Mouse (Mus musculus) embryonic stem cell, embryonic (primary cell): Measurements from ENCODE around the gene Slitrk3.
"Not testable (repeated sequence)": the region's sequence is repeated elsewhere in the genome, so short reads cannot be mapped to it uniquely, and the experiment has no call there.

ENCODE experiments used
- CTCF ChIA-PET, 4 experiments: fragments of 300-600 bp in 2 of 4; fragments of 350-600 bp in 2 of 4; sonication (Branson Sonifier 250); formaldehyde crosslinking; loops; one replicate each; lab custom pipeline; 2022; ENCODE audit warnings: inconsistent platforms in 2 of 4; lab: Charles Lee
- POLR2A ChIA-PET, 4 experiments: fragments of 300-600 bp in 2 of 4; fragments of 350-600 bp in 2 of 4; sonication (Branson Sonifier 250); formaldehyde crosslinking; loops; one replicate each; lab custom pipeline; 2022; ENCODE audit warnings: antibody characterized with exemption in 4 of 4, inconsistent platforms in 1 of 4; lab: Charles Lee

The Slitrk3 gene

DNA sequence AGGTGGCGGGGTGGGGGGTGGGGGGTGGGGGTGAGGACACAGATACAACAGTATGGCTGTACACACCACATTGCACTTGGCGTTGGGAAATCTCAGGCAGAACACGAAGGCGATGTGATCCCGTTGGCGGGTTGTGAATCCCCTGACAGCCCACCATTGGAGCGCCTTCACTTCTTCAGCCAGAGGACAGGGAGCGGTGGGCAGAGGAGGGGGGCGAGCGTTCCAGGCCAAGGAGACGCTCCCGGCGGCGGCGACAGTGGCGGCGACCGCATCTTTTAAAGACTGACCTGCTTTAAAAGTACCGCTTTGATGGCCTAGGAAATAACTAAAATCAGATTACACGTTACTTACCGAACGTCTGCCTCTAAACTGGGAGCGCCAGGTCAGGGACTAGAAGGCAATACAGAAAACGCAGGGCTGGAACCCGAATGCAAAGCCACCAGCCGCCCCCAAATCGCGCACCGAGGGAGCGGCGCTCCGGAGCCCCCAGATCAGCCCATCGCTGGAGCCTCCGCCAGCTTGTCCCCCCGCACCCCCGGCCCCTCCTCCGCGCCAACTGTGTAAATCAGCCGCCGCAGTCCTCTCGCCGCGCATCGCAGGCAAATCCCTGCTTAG, at the start of gene Slitrk3:
Gene Slitrk3 (minus strand): TSS at position 607 of the 615 bp plus-strand sequence.
- ChIA-PET POLR2A (no interaction called here), CTCF (interaction anchor here in 2 of 4 experiments (0.6 to 1.9 kb wide), 3 partner anchors 9 to 11 kb away, joined by 4 to 8 read pairs (median 7); no protein-coding TSS in a partner anchor)

DNA sequence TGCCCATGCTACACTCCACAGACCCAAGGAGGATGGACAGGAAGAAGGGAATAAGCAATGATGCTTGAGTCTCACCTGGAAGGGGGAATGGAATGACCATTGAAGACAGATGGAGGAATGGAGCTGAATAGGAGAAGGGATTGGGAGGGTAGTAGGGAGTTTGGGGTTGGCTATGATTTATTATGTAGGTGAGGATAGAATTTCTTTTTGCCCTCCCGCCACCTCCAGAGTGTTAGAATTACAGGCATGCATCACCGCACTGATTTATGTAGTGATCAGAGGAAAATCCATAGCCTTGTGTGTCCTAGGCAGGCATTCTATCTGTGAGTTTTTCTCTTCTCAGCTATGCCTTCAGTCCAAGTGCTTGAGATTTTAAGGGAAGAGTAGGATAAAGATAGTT, 36.8 kb upstream of the Slitrk3 start:
- POLR2A ChIA-PET, CTCF ChIA-PET: not testable (repeated sequence)

DNA sequence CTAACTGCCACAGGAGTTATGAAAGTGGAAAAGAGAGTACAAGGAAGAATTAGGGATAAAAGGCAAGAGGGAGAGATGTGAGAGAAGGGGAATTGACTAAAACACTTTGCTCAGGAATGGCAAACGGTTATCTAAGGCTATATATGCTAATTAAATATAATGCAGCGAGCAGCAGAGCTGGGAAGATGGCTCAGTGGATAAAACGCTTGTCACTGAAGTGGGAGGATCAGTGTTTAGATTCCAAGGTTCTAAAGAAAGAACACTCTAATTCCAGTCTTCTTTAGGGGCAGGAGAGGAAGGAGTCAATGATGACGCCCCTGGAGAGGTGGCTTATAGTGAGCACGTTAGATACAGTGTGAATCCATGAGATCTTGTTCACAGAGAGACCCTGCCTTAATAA, 27.0 kb upstream of the Slitrk3 start:
- ChIA-PET POLR2A (no interaction called here), CTCF (no interaction called here)

DNA sequence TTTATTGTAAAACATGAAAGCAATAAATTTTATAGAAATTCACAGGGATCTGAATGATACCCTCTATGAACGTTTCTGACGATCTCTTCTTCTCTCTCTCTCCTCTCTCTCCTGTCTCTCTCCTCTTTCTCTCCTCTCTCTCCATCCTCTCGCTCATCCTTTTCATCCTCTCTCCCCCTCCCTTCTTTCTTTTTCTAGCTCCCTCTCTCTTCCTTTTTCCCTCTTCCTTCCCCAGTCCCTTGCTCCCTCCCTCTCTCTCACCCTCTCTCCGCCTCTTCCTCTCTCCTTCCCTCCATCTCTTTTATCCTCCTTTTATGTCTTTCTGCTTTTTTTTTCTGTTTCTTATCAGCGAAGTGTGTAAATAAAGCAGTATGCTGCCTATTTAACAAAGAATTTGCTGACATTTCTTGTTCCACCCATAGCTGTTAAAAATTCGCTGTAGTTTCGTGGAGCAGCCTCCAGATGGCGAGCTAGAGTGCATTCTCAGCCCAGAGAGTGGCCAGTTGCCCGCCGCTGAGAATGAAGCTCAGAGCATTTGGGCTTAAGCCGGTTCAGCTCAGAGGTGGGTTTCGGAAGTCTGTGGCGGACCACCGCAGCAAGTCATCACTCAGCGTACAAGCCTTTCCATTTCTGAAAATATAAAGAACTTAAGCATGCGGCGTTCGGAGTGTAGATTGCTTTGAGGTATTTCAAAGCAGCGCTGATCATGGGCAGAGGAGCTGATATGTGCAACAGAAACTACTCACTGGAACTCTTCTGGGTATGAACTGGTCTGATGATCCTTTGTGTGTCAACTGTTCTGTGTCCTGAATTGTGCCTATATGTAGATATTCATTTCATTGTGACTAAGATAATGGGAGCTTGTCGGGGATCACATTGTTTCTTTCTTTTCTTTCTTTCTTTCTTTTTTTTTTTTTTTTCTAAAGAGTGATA, 8.5 kb upstream of the Slitrk3 start:
- CTCF ChIA-PET = interaction anchor here (0.6 to 1.3 kb wide), 15 partner anchors 9 to 1935 kb away, joined by 3 to 16 read pairs (median 4); partner anchors contain the start of gene Slitrk3 (in 1 of the 4)
- POLR2A ChIA-PET = interaction anchor here in 1 of 4 experiments (0.7 kb wide), 2 partner anchors 361 to 1132 kb away, joined by 5 to 8 read pairs; no protein-coding TSS in a partner anchor

GRCm38 (mm10) chr3:73058190-73058589, 587 bp upstream of the Slitrk3 start:
- CTCF ChIA-PET = interaction anchor here in 1 of 4 experiments (1.6 kb wide), 1 partner anchor 8 kb away, joined by 7 read pairs; no protein-coding TSS in a partner anchor

DNA sequence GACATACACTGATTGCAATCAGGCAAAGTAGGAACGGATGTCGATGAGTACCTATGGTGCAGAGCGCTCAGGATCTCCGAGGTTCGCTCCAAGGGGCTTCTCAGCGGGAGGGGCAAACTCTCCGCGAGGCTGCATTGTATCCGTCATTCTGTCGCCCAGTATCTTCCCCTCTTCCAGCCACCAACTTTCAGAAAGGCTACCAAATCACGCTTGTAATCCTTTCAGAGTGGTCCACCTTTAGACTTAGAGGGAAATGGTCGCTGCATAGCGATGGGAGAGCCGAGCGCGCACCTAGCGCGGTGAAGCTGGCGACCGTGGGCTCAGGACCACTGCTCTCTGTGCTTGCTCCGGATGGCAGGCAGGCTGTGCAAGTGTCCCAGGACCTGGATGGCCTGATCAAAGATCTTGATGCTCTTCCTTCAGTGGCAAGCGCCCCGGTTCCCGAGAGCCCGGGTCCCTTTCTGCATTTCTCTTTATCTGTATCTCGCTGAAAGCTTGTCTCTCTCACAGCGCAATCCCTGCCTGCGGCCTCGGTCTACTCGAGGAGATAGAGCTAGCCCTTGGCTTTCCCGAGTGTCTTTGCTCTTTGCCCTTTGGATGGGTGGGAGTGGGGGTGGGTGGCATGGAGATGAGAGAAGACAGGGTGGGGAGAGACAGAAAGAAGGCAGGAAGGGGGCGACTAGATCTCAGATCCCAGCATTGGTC, 959 bp downstream of the Slitrk3 start:
- POLR2A ChIA-PET = no interaction called here
- CTCF ChIA-PET = interaction anchor here in 2 of 4 experiments (0.6 to 1.9 kb wide), 3 partner anchors 9 to 10 kb away, joined by 4 to 8 read pairs (median 7); no protein-coding TSS in a partner anchor

More at GRCm38 (mm10) chr3:73058190-73058589, 587 bp upstream of the Slitrk3 start:
- POLR2A ChIA-PET = interaction anchor here in 1 of 4 experiments (0.8 kb wide), 1 partner anchor 363 kb away, joined by 6 read pairs; no protein-coding TSS in a partner anchor

DNA sequence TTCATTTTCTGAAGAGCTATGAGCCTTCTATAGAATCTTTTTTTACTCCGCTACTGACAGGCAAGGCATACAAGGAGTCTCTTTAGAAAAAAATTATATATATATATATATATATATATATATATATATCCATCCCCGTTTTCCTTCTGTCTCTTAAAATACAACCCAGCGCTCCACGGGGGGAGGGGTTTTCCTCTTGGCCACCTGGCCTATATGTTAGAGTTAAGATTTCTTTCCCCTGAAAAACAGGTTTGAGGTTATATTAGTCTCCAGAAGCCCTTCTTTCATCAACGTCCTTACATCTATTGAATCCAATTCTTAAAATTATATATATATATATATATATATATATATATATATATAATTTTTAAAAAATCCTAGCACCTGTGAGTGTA, 1.6 kb downstream of the Slitrk3 start:
- ChIA-PET POLR2A (no interaction called here), CTCF (interaction anchor here in 1 of 4 experiments (1.9 kb wide), 1 partner anchor 10 kb away, joined by 8 read pairs; no protein-coding TSS in a partner anchor)

GRCm38 (mm10) chr3:73055399-73056043, 2.1 kb downstream of the Slitrk3 start:
- ChIA-PET CTCF (interaction anchor here in 1 of 4 experiments (1.8 to 1.9 kb wide), 2 partner anchors 11 kb away, joined by 4 to 8 read pairs; no protein-coding TSS in a partner anchor), POLR2A (no interaction called here)

- CTCF ChIA-PET = interaction anchor here in 2 of 4 experiments (1.2 to 1.8 kb wide), 2 partner anchors 12 to 13 kb away, joined by 3 to 4 read pairs; no protein-coding TSS in a partner anchor
- POLR2A ChIA-PET = no interaction called here
Observed at GRCm38 (mm10) chr3:73053451-73053931, 4.1 kb downstream of the Slitrk3 start.

DNA sequence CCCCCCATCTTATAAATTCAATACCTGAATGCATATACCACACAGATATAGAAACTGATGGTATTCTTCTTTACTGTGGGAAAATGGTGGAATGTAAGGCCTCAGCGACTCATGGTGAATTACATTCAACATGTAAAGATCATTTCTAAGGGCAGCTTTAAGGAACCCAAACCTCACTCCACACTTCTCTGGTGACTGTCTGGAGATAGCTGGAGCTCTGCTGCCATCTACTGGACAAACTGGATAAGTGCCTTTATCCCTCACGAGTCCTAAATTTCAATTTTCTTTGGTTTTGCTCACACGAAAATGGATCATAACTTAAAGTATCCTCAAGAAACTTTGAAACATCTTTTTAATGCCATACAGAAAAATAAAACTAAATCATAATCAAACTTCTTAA, 11.4 kb downstream of the Slitrk3 start:
- CTCF ChIA-PET = interaction anchor here in 2 of 4 experiments (0.6 to 0.7 kb wide), 2 partner anchors 11 to 53 kb away, joined by 3 to 4 read pairs; no protein-coding TSS in a partner anchor
- POLR2A ChIA-PET = no interaction called here

- ChIA-PET POLR2A (no interaction called here), CTCF (no interaction called here)
Observed at GRCm38 (mm10) chr3:73042256-73042655, 15.3 kb downstream of the Slitrk3 start.

DNA sequence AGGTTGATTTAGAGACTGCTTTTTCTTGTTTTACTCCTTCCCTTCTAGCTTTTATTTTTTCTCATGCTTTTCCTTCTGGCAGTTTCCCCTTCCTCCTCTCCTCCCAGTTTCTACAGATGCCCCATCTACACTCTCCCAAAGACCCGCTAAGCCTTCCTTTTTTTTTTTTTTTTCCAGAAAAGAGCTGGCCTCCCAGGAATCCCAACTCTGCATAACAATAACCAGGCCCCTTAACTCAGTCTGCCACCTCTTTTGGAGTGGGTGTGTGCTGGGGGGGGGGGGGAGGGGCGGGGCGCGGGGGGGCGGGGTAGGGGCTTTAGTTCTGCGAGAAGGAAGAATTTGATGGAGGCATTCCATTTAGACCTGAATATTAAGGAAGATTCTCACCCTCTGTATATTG, 51.6 kb downstream of the Slitrk3 start:
- POLR2A ChIA-PET = no interaction called here
- CTCF ChIA-PET = interaction anchor here in 1 of 4 experiments (0.6 kb wide), 1 partner anchor 1395 kb away, joined by 4 read pairs; no protein-coding TSS in a partner anchor

DNA sequence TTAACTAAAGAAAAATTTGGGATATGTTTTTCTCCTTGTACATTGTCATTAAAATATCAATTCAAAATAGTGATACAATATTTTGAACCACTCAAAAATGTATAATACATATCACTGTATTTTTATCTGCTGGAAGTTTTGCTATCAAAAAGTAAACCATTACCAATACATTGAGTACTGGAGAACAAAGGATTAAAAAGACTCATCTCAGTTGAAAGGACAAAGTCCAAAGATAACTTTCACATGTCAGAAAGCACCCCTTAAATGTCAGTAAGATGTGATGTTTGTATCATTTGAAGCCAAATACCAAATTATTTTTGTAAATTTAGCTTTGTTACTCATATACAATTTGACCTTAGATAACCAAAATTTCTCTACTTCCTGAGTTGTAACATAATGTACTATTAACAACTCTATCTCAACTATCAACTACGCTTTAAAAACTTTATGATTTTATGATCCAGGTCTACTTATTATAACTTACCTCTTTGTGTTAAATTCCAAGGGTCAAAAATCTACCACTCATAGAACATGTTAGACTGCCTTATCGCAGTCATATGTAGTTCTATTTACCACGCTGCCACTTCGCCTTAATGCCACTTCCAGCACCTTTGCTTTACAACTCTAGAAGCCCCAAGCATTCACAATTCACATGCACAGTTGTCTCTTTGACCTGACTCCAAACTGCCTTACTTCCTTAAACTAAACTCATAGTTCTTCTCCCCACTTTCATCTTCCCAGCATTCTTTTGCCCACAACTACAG, 54.5 kb downstream of the Slitrk3 start:
- CTCF ChIA-PET = no interaction called here
- POLR2A ChIA-PET = no interaction called here

GRCm38 (mm10) chr3:72997517-72997916, 60.1 kb downstream of the Slitrk3 start:
- ChIA-PET POLR2A (no interaction called here), CTCF (no interaction called here)
